Mouse (Mus musculus): Measurements from ENCODE around the gene Trp53i11.

The Trp53i11 gene

DNA sequence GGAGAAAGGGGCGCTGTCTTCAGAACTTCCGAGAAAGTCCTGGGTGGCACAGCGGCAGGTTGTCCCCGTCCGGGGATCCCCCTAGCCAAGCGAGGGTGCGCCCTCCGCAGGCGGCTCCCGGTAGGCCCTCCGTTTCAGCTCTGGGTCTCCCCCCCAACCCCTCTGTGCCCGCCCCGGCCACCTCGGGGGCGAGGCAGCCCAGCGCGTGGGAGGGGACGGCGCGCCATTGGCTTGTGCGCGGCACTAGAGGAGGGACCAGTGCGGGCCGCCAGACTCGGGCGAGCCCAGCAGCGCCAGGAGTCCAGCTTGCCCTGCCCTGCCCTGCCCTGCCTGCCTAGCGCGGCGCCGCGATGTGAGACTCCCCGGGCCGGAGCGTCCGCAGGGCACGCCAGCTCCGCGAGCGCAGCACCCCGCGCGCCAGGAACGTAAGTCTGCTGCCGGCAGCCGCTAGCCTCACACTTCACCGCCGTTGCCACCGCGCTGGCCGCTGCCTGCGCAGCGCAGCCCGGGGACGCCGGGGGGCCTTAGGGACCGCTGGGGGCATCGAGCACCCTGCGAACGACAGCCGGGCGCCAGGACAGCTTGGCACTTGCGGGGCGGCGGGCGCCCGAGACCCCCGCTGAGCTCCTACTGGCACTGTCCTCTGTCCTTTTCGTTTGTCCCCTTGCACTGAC is at the start of gene Trp53i11:
Trp53i11 (plus strand) TSS at position 226 of the 674 bp plus-strand sequence.
- peak; percentile 71 for DNase-seq (ENCODE audit: low spot score)

DNA sequence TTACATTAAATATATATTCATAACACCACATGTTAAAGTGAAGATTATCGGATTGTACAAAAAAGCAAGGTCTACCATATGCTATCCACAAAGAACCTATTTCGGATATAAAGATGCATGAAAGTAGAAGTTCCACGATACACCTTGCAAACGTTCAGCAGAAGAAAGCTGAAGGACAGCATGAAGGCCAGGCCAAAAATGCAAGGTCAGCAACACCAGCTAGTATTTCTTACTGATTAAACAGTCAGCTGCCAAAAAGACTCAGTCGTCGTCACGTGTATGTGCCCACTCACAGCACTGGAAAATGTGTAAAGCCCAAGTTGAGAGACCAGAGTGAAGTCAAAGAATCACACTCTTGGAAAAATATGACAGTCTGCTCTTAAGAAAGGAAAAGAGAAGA is 47.9 kb upstream of the Trp53i11 start:
- no peak for DNase-seq (ENCODE audit: low spot score)

DNA sequence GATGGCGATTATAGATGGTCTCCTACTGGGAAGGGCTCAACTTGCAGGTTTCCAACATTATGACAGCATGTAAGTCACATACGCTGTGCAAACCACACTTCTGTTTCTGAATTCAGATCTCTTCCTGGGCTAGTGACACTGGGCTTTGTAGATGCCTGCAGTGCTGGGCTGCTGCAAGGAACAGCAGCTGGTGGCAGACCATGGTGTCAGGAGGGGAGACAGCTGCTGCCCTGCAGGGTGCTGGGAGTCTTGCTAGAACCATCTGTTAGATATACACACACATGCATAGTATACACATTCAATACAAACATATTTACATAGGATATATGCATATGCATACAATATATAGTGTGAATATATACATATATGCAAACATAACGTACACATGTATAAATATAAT is 46.0 kb upstream of the Trp53i11 start:
- no peak for DNase-seq (ENCODE audit: low spot score)

DNA sequence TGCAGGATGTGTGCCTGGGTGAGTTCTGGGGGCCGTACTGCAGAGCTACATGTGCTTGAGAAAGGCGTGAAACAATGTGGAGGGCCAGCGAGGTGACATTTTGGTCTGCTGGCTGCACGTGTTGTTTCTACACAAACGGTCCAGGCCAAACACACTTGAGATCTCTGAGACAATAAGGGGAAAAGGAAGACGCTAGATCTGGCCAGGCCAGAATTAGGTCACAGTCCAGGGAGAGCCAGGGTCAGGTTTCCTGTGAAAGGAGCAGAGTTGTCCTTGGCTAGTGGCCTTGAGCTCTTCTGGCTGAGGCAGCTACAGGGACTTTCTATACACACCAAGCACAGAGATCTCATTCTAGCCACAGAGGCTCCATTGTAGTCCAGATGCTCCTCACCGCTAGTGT is 44.7 kb upstream of the Trp53i11 start:
- DNase-seq (ENCODE audit: low spot score) = no peak

DNA sequence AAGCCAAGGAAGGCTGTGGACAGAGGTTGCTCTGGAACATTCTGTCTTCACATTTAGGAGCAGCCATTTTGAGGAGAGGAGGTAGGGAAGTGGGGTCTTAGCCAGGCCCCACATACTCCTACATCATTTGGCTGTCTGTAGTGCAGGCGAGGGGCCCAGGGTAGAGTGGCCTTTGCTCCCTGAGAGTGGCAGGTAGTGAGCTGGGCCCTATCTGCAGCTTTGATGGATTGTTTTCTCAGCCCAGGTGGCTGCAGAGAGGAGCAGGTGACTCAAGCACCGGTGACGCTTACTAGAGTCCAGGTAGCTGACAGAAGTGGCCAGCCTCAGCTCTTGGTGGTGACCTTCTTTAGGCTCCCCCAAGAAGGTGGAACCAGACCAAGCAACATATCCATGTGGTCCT is 43.2 kb upstream of the Trp53i11 start:
- DNase-seq (ENCODE audit: low spot score) = no peak

DNA sequence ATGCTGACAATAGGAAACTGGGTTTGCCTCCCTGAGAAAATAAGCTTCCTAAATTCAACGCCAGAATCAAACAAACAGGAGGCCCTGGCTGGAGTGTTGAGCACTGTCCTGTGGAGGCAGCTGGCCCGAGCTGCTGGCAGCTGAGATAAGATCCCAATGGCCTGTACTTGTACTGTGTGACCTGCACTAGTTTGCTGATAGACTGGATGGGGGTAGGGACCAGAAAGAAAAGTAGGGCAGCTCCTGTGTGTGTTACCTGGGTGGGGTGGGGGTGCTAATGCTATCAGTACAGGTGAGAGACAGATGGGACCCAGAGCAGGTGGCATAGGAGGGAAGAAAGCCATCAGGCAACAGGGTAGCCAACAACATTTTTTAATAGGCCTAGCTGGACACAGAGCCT is 37.3 kb upstream of the Trp53i11 start:
- no peak for DNase-seq (ENCODE audit: low spot score)

DNA sequence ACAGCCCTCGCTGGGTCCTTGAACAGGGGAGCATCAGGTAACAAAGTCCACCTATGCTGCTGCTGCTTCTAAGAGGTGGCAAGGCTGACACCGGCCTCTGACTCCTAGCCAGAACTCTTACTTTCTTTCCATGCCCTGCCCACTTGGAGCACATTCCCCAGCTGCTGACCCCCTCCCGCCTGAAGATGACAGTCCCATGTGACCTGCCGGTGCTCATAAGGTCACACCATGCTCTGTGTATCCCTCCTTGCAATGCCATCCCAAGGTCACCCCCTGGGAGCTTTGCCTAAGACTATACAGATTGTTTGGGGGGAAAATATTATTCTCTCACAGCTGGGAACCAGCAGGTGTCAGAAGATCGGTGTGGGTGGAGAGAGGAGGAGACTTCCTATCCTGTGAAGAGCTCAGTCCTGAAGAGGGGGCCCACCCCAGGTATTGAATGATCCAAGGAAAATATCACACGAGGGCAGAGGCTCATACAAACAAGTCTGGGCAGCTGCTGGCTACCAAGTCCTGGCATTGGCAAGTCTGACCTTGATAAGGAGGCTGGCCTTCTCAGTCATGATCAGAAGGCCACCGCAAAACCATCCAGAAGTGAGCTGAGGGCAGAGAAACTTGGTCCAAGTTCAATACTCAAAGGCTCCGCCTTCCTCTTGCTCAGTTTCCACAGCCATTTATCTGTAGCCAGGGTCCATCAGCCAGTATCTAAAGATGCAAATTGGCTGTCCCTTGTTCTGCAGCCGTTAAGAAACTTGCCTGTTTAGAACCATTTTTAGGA is 36.5 kb upstream of the Trp53i11 start:
- DNase-seq (ENCODE audit: low spot score) = no peak

DNA sequence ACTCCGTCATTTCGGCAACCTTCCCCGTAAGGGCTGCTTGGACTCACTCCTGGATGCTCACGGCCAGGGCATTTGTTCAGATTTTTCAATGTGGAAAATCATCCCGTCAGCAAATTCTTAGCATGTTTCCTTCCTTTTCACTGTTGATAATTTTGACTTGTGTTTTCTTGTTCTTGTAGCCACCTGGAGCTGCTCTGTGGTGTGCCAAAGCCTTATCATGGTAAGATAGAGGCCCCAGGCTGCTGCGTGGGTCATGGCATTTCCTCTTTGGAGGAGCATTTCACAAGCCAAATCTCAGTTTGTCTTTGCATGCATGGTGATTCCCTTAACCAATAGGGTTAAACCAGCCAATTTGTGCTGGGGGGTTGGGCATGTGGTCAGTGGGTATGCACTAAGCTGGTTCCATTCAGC is 35.2 kb upstream of the Trp53i11 start:
- DNase-seq (ENCODE audit: low spot score) = no peak

DNA sequence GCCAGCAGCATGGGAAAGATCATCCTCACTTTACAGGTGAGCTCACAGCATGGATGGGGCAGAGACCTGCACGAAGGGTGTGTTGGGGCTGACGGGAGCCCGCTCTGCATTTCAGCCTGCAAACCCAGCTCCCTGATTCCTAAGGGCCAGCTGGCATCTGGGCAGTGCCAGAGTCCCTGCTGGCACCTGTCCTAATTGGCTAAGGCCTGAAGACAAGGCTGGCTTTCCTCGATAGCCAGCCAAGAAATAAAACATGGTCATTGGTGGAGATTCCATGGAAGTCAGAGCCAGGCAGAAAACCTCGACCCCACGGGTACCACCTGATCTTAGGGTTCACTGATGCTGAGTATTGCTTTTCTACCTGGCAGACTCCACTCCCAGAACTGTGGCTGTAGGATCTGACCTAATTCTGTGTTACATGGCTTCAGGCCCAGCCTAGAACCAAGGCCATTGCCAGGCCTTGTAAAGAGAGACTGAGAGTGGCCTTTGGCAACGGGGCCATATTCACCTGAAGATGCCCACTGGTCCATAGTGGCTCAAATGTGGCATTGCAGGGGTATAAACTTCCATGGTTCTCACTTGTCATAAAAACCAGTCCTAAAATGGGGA is 34.4 kb upstream of the Trp53i11 start:
- no peak for DNase-seq (ENCODE audit: low spot score)

DNA sequence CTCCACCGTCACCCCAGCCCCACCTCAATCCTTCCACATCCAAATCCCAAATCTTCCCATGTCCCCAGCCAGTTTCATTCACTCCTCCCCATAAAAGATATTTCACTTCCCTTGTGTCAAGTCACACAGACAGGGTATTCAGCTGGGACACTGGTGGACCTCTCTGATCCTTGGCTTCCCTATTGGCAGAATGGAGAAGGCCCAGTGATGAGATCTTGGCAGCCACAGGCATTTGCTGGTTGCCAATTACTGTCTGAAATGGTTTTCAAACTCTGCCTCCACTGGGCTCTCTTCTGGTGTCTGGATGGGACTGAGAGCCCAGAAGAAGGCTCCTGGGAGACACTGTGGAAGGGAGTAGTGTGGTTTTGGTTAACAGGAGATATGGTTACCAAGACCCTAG is 33.5 kb upstream of the Trp53i11 start:
- no peak for DNase-seq (ENCODE audit: low spot score)

DNA sequence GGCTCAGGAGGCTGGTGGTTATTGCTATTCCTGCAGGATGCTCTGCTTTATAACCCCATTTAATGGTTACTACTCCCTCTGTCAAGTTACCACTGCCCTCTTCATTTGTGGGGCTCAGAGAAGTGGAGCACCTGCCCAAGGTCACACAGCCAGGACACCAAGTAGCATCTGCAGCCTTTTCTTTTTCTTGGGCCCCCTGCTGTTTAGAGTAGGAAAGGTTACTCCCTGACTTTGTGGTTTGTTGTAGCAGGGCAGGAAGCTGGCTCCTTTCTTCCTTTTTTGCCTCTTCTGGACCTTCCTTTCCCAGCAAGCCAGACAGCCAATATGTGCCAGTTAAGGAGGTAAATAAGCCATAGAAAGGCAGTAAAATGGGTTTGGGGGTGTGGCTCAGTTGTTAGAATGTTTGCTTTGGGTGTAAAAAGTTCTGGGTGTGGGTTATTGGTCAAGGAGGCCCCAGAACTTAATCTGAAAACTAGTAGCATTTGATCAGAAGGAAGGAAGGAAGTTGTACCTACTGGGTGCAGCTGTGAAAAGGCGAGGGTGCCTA is 32.8 kb upstream of the Trp53i11 start:
- DNase-seq (ENCODE audit: low spot score) = no peak

DNA sequence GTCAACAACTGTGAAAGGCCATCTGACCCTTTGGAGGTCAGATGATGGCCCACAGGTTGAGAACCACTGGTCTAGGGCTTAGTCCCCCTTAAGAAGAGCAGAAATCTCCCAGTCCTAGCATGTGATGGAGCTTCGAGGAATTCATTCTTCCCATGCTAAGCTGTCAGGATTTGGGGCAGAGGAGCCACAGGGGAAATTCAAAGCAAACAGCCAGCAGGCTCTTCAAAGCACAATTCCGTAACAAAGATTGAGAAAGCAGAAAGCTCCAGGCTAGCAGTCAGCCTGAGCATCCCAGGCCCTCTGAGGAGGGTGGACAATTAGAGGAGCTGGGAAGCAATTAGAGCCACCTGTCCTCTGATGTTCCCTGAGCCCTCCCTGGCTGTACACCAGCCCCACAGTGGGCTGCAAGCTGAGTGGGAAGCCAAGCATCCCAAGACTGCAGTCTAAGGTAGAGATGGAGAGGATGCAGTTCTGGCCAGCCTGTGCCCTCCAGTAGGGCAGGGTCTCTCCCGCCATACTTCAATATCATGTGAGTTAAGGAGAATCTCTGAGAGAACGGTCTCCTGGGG is 26.8 kb upstream of the Trp53i11 start:
- DNase-seq (ENCODE audit: low spot score) = no peak

DNA sequence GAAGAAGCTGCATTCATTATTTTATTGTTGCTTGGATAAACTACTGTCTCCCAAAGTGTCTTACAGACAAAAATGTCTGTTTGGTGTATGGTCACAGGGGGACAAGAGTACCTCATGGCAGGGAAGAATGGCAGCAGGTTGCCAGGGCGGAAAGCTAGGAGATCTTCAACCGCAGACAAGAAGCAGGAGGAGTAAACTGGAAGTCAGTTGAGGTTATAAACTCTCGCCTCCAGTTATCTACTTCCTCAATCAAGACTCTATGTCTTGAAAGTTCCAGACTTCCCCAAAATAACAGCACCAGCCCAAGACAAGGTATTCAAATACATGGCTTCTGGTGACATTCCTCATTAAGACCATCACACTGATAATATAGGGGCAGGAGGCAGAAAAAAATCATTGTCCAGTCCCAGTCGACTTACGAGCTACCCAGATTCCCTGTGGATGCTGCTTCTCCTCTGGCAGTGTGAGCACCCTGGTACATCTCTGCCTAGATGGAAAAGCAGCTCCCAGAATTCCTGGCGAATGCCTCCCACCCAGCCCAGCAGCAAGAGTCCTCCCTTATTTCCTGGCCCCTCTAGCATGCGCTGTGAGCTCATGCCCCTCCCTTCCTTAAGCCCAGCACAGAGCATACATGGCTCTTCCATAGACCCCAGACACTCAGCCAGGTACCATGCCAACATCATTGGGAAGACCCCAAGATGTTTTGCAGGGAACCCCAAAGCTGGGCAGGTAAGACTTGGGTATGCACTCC is 25.3 kb upstream of the Trp53i11 start:
- DNase-seq (ENCODE audit: low spot score) = no peak

DNA sequence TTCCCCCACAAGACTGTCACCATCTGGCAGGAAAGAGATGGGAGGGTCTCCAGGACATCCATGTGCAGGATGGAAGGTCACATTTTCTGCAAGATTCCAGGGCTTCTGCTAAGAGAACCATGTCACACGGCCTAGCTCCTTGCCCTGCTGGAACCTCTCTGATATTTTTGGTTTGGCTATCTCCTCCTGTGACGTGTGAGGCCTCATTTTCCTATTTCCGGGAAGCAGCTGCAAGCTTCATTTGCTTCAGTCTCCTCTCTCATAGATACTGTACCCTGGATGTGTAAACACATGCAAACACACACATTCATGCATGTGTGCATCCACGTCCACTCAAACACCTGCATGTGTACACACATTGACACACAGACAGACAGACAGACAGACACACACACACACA is 24.6 kb upstream of the Trp53i11 start:
- no peak for DNase-seq (ENCODE audit: low spot score)

DNA sequence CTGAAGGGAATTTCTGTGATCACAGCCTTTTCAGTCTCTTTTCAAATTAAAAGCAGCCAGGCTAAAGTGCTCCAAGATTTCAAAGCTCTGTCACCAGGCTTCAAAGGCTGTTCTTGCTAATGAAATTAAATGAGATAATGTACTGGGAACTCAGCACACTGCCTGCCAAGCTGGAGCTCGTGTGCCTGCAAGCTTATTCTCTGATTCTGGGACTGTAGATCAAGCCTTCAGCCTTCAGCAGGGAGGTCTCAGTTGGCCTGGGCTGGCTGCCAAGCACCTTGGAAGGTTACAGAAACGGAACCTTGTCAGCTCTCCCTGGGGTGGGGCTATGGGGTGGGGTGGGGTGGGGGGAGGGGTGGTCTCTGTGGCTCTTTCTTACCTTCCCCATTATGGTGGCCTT is 24.0 kb upstream of the Trp53i11 start:
- no peak for DNase-seq (ENCODE audit: low spot score)

DNA sequence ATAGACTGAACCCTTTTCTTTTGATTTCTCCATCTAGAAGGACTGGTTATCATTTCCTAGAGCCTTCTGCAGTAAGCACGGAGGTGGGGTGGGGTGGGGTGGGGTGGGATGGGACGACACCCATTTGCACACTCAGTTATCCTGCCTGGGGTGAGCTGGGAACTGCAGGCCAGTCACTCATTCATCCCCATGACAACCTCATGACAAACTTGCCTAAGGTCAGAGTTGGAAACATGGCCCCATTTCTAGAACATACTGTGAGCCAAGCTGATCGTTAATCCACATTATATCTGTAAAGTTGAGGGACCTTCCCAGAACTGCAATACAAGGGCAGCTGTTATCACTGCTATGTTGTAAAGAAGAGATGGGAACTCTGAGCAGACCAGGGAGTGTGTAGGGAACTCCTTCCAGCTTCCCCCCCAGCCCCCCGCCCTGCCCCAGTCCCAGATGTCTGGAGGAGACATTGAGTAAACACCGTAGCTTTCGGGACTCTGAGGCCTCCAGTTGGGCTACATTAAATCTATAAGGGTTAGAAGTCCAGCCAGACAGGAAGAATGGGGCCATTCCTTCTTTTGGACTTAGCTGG is 23.5 kb upstream of the Trp53i11 start:
- no peak for DNase-seq (ENCODE audit: low spot score)

DNA sequence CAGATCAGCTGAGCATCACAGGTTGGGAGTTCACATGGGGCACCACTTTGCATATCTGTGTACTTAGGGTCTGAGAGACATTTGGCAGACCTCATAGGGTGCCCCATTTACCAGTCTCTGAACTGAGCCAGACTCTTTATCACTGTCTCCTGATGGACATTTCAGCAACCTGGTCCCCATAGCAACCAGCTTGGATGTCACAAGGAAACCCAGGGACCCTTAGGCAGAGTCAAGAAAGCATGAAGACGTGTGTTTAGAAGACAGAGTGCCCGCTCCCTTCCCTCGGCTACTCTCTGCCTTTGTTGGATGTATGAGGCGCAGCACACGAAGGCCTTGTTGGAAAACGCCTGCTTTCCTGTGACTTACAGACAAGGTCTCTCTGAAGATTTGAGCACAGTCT is 21.1 kb upstream of the Trp53i11 start:
- no peak for DNase-seq (ENCODE audit: low spot score)

DNA sequence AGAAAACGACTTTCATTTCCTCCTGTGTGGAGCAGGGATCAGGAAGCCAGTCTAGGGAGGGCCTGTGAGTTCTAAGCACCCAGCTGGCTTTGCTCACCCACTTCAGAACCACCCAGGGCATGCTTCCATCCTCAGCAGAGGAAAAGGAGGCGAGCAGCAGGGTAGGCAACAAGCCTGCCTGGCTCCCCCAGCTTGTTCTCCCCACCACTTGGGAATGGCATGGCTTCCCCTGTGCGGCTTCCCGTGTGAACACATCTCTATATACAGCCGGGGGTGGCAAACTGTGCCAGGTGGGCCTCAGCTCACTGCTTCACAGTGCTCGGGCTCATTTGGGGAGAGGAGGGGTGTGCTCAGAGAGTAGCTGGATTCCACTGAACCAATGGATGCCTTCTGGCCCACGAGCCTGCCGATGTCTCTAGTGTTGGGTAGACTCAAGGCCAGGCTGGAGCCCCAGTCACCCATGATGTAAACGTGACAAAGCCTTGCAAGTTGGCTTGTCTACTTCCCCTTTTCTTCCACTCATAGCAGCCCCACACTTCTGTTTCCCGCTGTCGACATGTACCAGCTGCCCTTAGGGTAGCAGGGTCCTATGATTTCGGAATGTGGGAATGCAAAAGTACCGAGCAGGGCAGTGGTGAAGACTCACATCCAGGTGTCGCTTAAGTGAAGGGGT is 20.5 kb upstream of the Trp53i11 start:
- no peak for DNase-seq (ENCODE audit: low spot score)

DNA sequence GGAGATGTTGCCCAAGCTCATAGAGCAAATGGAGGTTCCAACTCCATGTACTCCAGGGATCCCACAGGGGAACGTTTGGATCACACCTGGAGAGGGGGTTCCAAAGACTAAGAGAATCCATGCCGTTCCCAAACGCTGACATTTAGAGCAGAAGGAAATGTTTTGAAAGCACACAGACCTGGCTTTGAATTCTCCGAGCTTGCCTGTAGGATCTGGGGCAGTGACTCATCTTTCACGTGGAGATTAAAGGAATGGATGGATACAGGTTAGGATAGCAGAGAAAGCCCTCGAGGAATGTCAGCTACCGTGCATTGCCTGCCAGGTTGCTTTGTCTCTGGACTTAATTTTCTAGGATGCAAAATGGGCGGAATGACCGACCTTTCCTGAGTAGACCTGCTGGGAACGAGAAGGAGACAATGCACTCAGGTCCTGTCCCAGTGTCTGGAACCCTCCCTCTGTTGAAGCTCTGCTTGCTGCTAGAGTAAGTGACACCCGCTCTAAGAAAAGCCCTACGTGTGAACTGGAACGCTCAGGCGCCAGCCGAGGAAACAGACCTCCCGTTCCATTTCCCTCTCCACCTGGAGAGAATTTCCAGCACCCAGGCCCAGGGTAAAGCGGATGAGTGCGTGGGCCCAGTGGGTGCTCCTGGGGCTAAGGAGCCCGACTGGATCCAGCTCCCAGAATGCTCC is 17.0 kb upstream of the Trp53i11 start:
- no peak for DNase-seq (ENCODE audit: low spot score)

DNA sequence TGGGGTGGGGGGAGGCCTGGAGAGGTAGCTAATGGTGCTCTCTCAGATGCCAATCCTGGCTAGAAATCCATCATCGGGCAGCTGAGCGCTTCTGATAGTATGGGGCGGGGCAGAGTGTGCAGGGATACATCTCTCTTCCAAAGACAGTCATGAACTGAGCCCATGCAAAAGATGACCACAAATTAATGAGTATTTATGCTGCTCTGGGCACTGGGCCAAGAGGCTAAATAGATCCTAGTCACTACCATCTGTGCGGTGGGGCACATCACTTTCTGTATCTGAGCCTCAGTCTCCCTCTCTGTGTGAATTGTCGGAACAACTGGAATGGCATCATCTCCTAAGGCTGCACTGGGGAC is 16.5 kb upstream of the Trp53i11 start:
- no peak for DNase-seq (ENCODE audit: low spot score)

DNA sequence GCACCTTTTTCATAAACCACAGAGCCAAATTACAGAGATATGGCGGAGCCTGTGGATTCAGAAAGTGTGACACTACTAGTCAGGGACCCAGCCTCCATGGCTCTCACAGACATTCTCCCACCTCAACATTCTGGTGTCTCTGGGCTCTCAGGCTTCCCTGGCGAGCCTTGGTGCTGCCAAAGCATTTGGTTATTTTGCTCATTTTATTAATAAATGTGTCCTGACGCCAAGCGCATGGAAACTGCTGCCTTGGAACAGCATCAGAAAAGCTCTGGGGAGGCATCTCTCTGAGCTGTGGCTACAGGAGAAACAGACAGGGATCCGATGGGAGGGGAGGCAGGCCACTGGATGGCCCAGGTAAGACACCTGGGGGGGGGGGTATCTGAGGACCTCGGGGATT is 15.4 kb upstream of the Trp53i11 start:
- DNase-seq (ENCODE audit: low spot score) = no peak
